Comparison of ENCODE assay signal across 31 mouse cellular contexts in the genomic region with DNA sequence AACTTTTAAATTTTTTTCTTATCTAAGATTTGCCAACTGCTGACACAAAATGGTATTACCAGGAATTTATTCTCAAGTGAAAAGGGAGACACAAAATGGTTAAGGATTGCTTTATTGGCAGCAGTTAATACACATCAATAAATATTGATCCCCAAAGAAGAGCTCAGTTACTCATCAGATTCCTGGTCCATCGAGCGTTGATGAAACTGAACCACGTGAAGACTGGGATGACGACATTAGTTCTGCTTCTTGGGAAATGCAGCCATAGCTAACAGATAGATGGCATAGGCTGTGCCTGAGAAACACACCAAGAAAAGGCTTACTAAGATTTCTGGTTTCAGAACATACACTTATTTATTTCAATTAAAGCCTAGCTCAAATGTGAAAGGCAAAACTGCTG. TPM values are rescaled to one million over a fixed set of nuclear protein-coding genes. Genes with fewer than 3 reads are reported as not detected.
"Had no signal": no experiment of that assay in that cellular context is flagged by ENCODE, and none has a peak within 500 bp of the region (broad histone marks: within the 10 kb centered on the region; RNA-seq: fewer than 3 reads in every experiment).

No protein-coding gene starts in this region.

- H3K27me3 ChIP-seq: embryonic facial prominence, embryonic 12.5 days; embryonic facial prominence, embryonic 13.5 days; embryonic facial prominence, embryonic 15.5 days; forebrain, embryonic 12.5 days; forebrain, embryonic 13.5 days; forebrain, embryonic 15.5 days had no signal

- H3K4me3 ChIP-seq: embryonic facial prominence, embryonic 10.5 days; embryonic facial prominence, embryonic 12.5 days; embryonic facial prominence, embryonic 13.5 days; embryonic facial prominence, embryonic 15.5 days; erythroblast, embryonic 14.5 days; forebrain, embryonic 10.5 days; forebrain, embryonic 12.5 days; forebrain, embryonic 13.5 days; forebrain, embryonic 15.5 days; gastrocnemius, adult 2 months; heart, adult 2 months had no signal

- DNase-seq: cerebellum, adult 2 months; cerebellum, adult 8-10 months; cerebellum, adult 9-10 months; cerebellum, adult 9-11 months; cerebellum, postnatal 10 days; cerebellum, postnatal 14 days; cerebellum, postnatal 25 days; cerebellum, postnatal 36 days; embryo, embryonic 11 days; forebrain, postnatal 0 days; gastrocnemius, adult 2 months; gastrocnemius, postnatal 10 days; gastrocnemius, postnatal 14 days; gastrocnemius, postnatal 25 days; gastrocnemius, postnatal 36 days; heart, adult 11 months; heart, adult 18-20 months; heart, adult 2 months had no signal

- ATAC-seq: forebrain, embryonic 13.5 days; forebrain, embryonic 14.5 days; forebrain, embryonic 15.5 days; forebrain, embryonic 16.5 days; forebrain, postnatal 0 days had no signal

- H3K9ac ChIP-seq: embryonic facial prominence, embryonic 12.5 days; embryonic facial prominence, embryonic 13.5 days; embryonic facial prominence, embryonic 15.5 days; forebrain, embryonic 12.5 days; forebrain, embryonic 13.5 days; forebrain, embryonic 15.5 days; forebrain, postnatal 0 days had no signal

- H3K4me2 ChIP-seq: embryonic facial prominence, embryonic 12.5 days; embryonic facial prominence, embryonic 13.5 days; embryonic facial prominence, embryonic 15.5 days; forebrain, embryonic 12.5 days; forebrain, embryonic 13.5 days; forebrain, embryonic 15.5 days had no signal

- H3K9me3 ChIP-seq: embryonic facial prominence, embryonic 10.5 days; embryonic facial prominence, embryonic 12.5 days; embryonic facial prominence, embryonic 13.5 days; embryonic facial prominence, embryonic 15.5 days; forebrain, embryonic 10.5 days; forebrain, embryonic 12.5 days; forebrain, embryonic 13.5 days; forebrain, embryonic 15.5 days had no signal

- H3K27ac ChIP-seq: embryonic facial prominence, embryonic 10.5 days; embryonic facial prominence, embryonic 12.5 days; embryonic facial prominence, embryonic 13.5 days; embryonic facial prominence, embryonic 15.5 days; forebrain, embryonic 10.5 days; forebrain, embryonic 12.5 days; forebrain, embryonic 13.5 days; forebrain, embryonic 15.5 days; gastrocnemius, adult 2 months; heart, adult 2 months had no signal

RNA-seq across cellular contexts. Expression of a gene that starts 36.7 kb away (rescaled TPM):
- total RNA-seq: common myeloid progenitor, adult 5-6 weeks; granulocyte monocyte progenitor cell, adult 5-6 weeks had no signal
- polyA plus RNA-seq: erythroblast, embryonic 14.5 days had no signal
